Mouse (Mus musculus): ENCODE measurements around the gene Mr1. TPM values are rescaled to one million over a fixed set of nuclear protein-coding genes. Genes with fewer than 3 reads are reported as not detected.
"Not testable (repeated sequence)": the region's sequence is repeated elsewhere in the genome, so short reads cannot be mapped to it uniquely, and the experiment has no call there.

The Mr1 gene
- total and polyA plus RNA-seq, 3 experiments, result 0.09 to 3.6 (median 2.3) TPM

DNA sequence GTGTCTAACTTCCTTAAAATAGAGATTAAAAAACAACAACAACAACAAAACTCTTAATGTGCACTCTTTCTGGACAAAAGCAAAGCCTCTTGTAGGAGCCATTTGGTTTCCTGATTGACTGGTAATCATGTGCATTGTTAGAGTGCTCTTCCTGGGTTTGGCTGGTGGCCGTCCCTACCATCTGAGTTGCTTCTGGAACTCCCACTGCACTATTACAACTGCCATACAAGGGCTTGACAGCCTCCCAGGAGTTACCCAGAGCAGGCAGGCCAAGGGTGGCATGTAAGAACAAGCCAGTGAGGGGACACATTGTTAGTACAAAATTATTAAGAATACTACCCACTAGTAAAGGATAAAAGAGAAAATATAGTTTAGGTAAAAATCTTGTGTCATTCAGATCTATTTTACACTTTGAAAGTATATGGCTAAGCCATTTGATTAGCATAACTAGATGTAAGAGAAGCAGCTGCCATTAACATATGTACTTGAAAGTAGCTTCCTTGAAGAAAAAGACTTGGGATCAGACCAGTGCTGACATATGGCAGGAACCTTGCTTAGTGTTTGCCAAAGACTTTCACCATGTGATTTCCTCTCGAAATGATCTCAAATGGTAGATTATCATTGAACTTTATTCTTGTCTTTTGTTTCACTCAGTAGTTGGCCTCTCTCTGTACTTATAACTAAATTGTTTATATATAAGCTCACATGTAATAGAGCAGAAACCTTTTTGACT is 31.7 kb upstream of the Mr1 start:
- Histone ChIP-seq H3K4me3 (ENCODE audit: low read depth, low read length) (no peak overlapping the region), H3K9me3 (replicated peaks) (no peaks in the 10 kb centered on the region), H3K27me3 (ENCODE audit: insufficient read depth, low read length) (no peaks in the 10 kb centered on the region), H3K4me1 (ENCODE audit: insufficient read depth, low read depth, low read length) (peaks cover 8% of the 10 kb centered on the region), H3K36me3 (replicated peaks) (peaks cover 63% of the 10 kb centered on the region)
- TF ChIP-seq TAL1 (conservative IDR thresholded peaks at IDR 0.05; ENCODE audit: low read depth, low read length) (no peak), CTCF (IDR thresholded peaks at IDR 0.05; ENCODE audit: low read depth, low read length) (no peak), GATA2 (IDR thresholded peaks at IDR 0.05; ENCODE audit: borderline replicate concordance, low read depth, low read length) (no peak), GATA1 (IDR thresholded peaks at IDR 0.05; ENCODE audit: borderline replicate concordance, low read length) (no peak), POLR2AphosphoS5 (IDR thresholded peaks at IDR 0.05; ENCODE audit: insufficient replicate concordance, low read depth, low read length) (no peak)
- ATAC-seq (ENCODE audit: extremely low read depth, insufficient number of reproducible peaks, low FRiP score, poor library complexity, severe bottlenecking) (no peak), DNase-seq (ENCODE audit: low spot score) (no peak)

- ATAC-seq (ENCODE audit: extremely low read depth, insufficient number of reproducible peaks, low FRiP score, poor library complexity, severe bottlenecking), result no peak; the same call in 1 of the 2 replicates
Observed at GRCm38 (mm10) chr1:155174424-155174823, 27.8 kb upstream of the Mr1 start.

DNA sequence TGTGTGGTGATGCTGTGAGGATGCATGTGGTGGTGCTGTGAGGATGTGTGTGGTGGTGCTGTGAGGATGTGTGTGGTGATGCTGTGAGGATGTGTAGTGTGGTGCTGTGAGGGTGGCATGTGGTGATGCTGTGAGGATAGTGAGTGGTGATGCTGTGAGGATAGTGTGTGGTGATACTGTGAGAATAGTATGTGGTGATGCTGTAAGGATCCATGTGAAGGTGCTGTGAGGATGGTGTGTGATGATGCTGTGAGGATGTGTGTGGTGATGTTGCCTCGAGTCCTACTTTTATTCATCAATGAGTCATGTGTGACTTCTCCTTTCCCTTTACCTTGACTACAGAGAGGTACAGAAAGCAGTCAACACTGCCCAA is 27.0 kb upstream of the Mr1 start:
- Histone ChIP-seq H3K36me3 (replicated peaks) (peaks cover 41% of the 10 kb centered on the region), H3K4me1 (ENCODE audit: insufficient read depth, low read depth, low read length) (peaks cover 14% of the 10 kb centered on the region)
- not testable (repeated sequence) for ATAC-seq (ENCODE audit: extremely low read depth, insufficient number of reproducible peaks, low FRiP score, poor library complexity, severe bottlenecking); H3K9me3 ChIP-seq (replicated peaks); H3K4me3 ChIP-seq (ENCODE audit: low read depth, low read length); DNase-seq (ENCODE audit: low spot score); H3K27me3 ChIP-seq (ENCODE audit: insufficient read depth, low read length)

More at GRCm38 (mm10) chr1:155174424-155174823, 27.8 kb upstream of the Mr1 start:
- no peak for DNase-seq (ENCODE audit: low spot score)
- Histone ChIP-seq H3K27me3 (ENCODE audit: insufficient read depth, low read length) (no peaks in the 10 kb centered on the region), H3K4me3 (ENCODE audit: low read depth, low read length) (no peak overlapping the region), H3K9me3 (replicated peaks) (no peaks in the 10 kb centered on the region), H3K36me3 (replicated peaks) (peaks cover 48% of the 10 kb centered on the region), H3K4me1 (ENCODE audit: insufficient read depth, low read depth, low read length) (peaks cover 14% of the 10 kb centered on the region)
- TF ChIP-seq GATA1 (IDR thresholded peaks at IDR 0.05; ENCODE audit: borderline replicate concordance, low read length) (no peak), TAL1 (conservative IDR thresholded peaks at IDR 0.05; ENCODE audit: low read depth, low read length) (no peak), POLR2AphosphoS5 (IDR thresholded peaks at IDR 0.05; ENCODE audit: insufficient replicate concordance, low read depth, low read length) (no peak), CTCF (IDR thresholded peaks at IDR 0.05; ENCODE audit: low read depth, low read length) (no peak), GATA2 (IDR thresholded peaks at IDR 0.05; ENCODE audit: borderline replicate concordance, low read depth, low read length) (no peak)

DNA sequence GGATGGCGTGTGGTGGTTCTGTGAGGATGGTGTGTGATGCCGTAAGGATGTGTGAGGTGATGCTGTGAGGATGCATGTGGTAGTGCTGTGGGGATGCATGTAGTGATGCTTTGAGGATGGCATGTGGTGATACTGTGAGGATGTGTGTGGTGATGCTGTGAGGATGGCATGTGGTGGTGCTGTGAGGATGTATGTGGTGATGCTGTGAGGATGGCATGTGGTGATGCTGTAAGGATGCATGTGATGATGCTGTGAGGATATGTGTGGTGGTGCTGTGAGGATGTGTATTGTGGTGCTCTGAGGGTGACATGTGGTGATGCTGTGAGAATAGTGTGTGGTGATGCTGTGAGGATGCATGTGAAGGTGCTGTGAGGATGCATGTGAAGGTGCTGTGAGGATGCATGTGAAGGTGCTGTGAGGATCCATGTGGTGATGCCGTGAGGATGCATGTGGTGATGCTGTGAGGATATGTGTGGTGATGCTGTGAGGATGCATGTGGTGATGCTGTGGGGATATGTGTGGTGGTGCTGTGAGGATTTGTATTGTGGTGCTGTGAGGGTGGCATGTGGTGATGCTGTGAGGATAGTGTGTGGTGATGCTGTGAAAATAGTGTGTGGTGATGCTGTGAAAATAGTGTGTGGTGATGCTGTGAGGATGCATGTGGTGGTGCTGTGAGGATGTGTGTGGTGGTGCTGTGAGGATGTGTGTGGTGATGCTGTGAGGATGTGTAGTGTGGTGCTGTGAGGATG is 26.5 kb upstream of the Mr1 start:
- ATAC-seq (ENCODE audit: extremely low read depth, insufficient number of reproducible peaks, low FRiP score, poor library complexity, severe bottlenecking) (no peak), DNase-seq (ENCODE audit: low spot score) (no peak)
- TF ChIP-seq GATA1 (IDR thresholded peaks at IDR 0.05; ENCODE audit: borderline replicate concordance, low read length) (no peak), GATA2 (IDR thresholded peaks at IDR 0.05; ENCODE audit: borderline replicate concordance, low read depth, low read length) (0 out of 2 replicates have a peak, but pooled peaks have one; percentile 23)
- H3K27me3 ChIP-seq (ENCODE audit: insufficient read depth, low read length), result no peaks in the 10 kb centered on the region
- H3K4me3 ChIP-seq (ENCODE audit: low read depth, low read length), result peak overlapping the region; percentile 6; the same call in 1 of the 2 replicates
- peaks cover 16% of the 10 kb centered on the region for H3K4me1 ChIP-seq (ENCODE audit: insufficient read depth, low read depth, low read length)
- no peaks in the 10 kb centered on the region for H3K9me3 ChIP-seq (replicated peaks)
- H3K36me3 ChIP-seq (replicated peaks), result peaks cover 43% of the 10 kb centered on the region

DNA sequence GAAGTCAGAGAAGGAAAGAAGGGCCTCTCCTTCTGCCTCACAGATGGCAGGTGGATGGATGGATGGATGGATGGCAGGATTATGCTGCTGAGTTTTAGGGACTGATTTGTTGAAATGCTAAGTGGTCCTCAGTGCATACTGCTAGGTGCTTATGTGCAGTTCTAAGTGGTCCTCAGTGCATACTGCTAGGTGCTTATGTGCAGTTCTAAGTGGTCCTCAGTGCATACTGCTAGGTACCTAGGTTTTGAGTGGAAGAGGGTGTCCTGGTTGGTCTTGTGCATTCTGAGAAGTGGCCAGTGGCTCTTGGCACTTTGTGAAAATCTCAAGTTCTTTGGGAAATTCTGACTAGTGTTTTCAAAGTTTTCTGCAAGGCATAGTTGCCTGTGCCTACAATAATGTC is 23.3 kb upstream of the Mr1 start:
- no peak overlapping the region for H3K4me3 ChIP-seq (ENCODE audit: low read depth, low read length)
- peaks cover 29% of the 10 kb centered on the region for H3K36me3 ChIP-seq (replicated peaks)
- no peak for ATAC-seq (ENCODE audit: extremely low read depth, insufficient number of reproducible peaks, low FRiP score, poor library complexity, severe bottlenecking)
- peaks cover 18% of the 10 kb centered on the region for H3K4me1 ChIP-seq (ENCODE audit: insufficient read depth, low read depth, low read length)
- no peak for DNase-seq (ENCODE audit: low spot score)
- no peaks in the 10 kb centered on the region for H3K27me3 ChIP-seq (ENCODE audit: insufficient read depth, low read length)
- no peak for TF ChIP-seq GATA2 (IDR thresholded peaks at IDR 0.05; ENCODE audit: borderline replicate concordance, low read depth, low read length)
- no peak for TF ChIP-seq POLR2AphosphoS5 (IDR thresholded peaks at IDR 0.05; ENCODE audit: insufficient replicate concordance, low read depth, low read length)
- no peak for TF ChIP-seq CTCF (IDR thresholded peaks at IDR 0.05; ENCODE audit: low read depth, low read length)
- TF ChIP-seq TAL1 (conservative IDR thresholded peaks at IDR 0.05; ENCODE audit: low read depth, low read length), result no peak
- no peak for TF ChIP-seq GATA1 (IDR thresholded peaks at IDR 0.05; ENCODE audit: borderline replicate concordance, low read length)
- no peaks in the 10 kb centered on the region for H3K9me3 ChIP-seq (replicated peaks)

DNA sequence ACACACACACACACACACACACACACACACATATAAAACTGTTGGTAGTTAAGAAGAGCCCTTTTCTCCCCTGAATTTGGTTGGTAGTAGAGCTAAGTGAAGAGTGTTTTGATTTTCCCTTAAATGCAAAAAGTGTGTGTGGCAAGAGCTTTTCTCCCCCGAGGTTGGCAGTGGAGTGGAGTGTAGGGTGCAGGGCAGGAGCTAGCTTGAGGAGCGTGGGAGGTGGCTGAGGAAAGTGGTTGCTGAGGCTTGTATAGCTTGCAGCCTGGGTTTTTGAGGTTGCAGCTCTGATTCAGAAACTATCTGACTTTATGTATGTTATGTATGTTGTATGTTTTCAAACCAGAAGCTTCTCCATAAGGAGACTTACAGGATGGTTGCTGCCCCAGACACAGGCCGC is 20.8 kb upstream of the Mr1 start:
- no peaks in the 10 kb centered on the region for H3K27me3 ChIP-seq (ENCODE audit: insufficient read depth, low read length)
- H3K36me3 ChIP-seq (replicated peaks), result peaks cover 23% of the 10 kb centered on the region
- peaks cover 10% of the 10 kb centered on the region; the same call in 1 of the 2 replicates for H3K4me1 ChIP-seq (ENCODE audit: insufficient read depth, low read depth, low read length)
- TF ChIP-seq POLR2AphosphoS5 (IDR thresholded peaks at IDR 0.05; ENCODE audit: insufficient replicate concordance, low read depth, low read length), result no peak
- TF ChIP-seq GATA2 (IDR thresholded peaks at IDR 0.05; ENCODE audit: borderline replicate concordance, low read depth, low read length), result no peak
- no peak for TF ChIP-seq CTCF (IDR thresholded peaks at IDR 0.05; ENCODE audit: low read depth, low read length)
- no peak for TF ChIP-seq GATA1 (IDR thresholded peaks at IDR 0.05; ENCODE audit: borderline replicate concordance, low read length)
- no peak for TF ChIP-seq TAL1 (conservative IDR thresholded peaks at IDR 0.05; ENCODE audit: low read depth, low read length)
- no peak overlapping the region for H3K4me3 ChIP-seq (ENCODE audit: low read depth, low read length)
- DNase-seq (ENCODE audit: low spot score) (no peak), ATAC-seq (ENCODE audit: extremely low read depth, insufficient number of reproducible peaks, low FRiP score, poor library complexity, severe bottlenecking) (no peak)
- no peaks in the 10 kb centered on the region for H3K9me3 ChIP-seq (replicated peaks)

Measured in G1E (cell line).